26 mouse cellular contexts compared by ENCODE assay signal in the genomic region with DNA sequence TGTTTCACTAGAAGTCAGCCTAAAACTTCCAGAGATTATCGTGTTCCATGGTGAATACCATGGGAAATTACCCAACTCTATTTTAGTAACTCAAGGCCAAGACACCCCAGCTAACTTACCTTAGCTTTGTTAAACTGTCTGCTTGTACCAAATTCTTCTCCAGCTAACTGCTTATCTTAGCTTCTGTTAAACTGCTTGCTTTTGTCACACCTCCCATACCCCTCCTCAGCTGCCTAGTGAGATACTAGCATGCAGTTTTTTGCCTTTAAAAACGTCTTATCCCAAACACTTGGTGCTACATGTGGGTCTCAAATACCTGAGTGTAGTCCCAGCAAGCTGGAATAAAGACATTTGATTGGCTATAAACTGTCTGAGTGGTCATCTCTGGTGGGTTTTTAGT. TPM values are rescaled to one million over a fixed set of nuclear protein-coding genes. Genes with fewer than 3 reads are reported as not detected.
"Had no signal": no experiment of that assay in that cellular context is flagged by ENCODE, and none has a peak within 500 bp of the region (broad histone marks: within the 10 kb centered on the region; RNA-seq: fewer than 3 reads in every experiment).

No protein-coding gene starts in this region.

- H3K27ac ChIP-seq: embryonic facial prominence, embryonic 10.5 days; embryonic facial prominence, embryonic 12.5 days; embryonic facial prominence, embryonic 13.5 days; embryonic facial prominence, embryonic 15.5 days; forebrain, embryonic 10.5 days; forebrain, embryonic 12.5 days; forebrain, embryonic 13.5 days; forebrain, embryonic 15.5 days; gastrocnemius, adult 2 months; heart, adult 2 months had no signal

- H3K27me3 ChIP-seq: embryonic facial prominence, embryonic 12.5 days; embryonic facial prominence, embryonic 15.5 days; forebrain, embryonic 13.5 days; forebrain, embryonic 15.5 days had no signal

- DNase-seq: cerebellum, adult 9-10 months; cerebellum, adult 9-11 months; cerebellum, postnatal 10 days; cerebellum, postnatal 14 days; cerebellum, postnatal 25 days; cerebellum, postnatal 36 days; embryo, embryonic 11 days; forebrain, postnatal 0 days; gastrocnemius, adult 2 months; gastrocnemius, postnatal 10 days; gastrocnemius, postnatal 14 days; gastrocnemius, postnatal 25 days; gastrocnemius, postnatal 36 days; heart, adult 11 months; heart, adult 18-20 months; heart, adult 2 months had no signal

- H3K36me3 ChIP-seq: embryonic facial prominence, embryonic 10.5 days; embryonic facial prominence, embryonic 12.5 days; embryonic facial prominence, embryonic 13.5 days; embryonic facial prominence, embryonic 15.5 days; forebrain, embryonic 10.5 days; forebrain, embryonic 12.5 days; forebrain, embryonic 15.5 days had no signal

- H3K9me3 ChIP-seq: embryonic facial prominence, embryonic 10.5 days; embryonic facial prominence, embryonic 13.5 days; embryonic facial prominence, embryonic 15.5 days; forebrain, embryonic 12.5 days; forebrain, embryonic 13.5 days; forebrain, embryonic 15.5 days had no signal

- H3K4me3 ChIP-seq: embryonic facial prominence, embryonic 10.5 days; embryonic facial prominence, embryonic 12.5 days; embryonic facial prominence, embryonic 13.5 days; embryonic facial prominence, embryonic 15.5 days; erythroblast, embryonic 14.5 days; forebrain, embryonic 10.5 days; forebrain, embryonic 12.5 days; forebrain, embryonic 13.5 days; forebrain, embryonic 15.5 days; gastrocnemius, adult 2 months; heart, adult 2 months had no signal

- H3K9ac ChIP-seq: embryonic facial prominence, embryonic 12.5 days; embryonic facial prominence, embryonic 13.5 days; embryonic facial prominence, embryonic 15.5 days; forebrain, embryonic 12.5 days; forebrain, embryonic 13.5 days; forebrain, embryonic 15.5 days; forebrain, postnatal 0 days had no signal

RNA-seq across cellular contexts. Expression of a gene that starts 31.7 kb away (rescaled TPM):
- total RNA-seq: gastrocnemius, postnatal 36 days; heart, adult 18-20 months; heart, adult 8-10 months had no signal
